Mouse (Mus musculus) T-helper 17 cell (primary cell): ENCODE results near the gene Tshz2.

ENCODE experiments used
- in situ Hi-C, 2 experiments: fragments of 300-600 bp; cut with MboI, MseI; formaldehyde crosslinking; loops; 1 replicate in 1 of 2; 2 replicates in 1 of 2; pipeline ENCODE4 v1.15.1; 2025; ENCODE audit warnings: high pct_unique_total_duplicates in 2 of 2

Tshz2 gene

GRCm38 (mm10) chr2:169633491-169634289 lies 877 bp downstream of the Tshz2 start:
- in situ Hi-C loops = no loop called here

GRCm38 (mm10) chr2:169634619-169635382 lies 2.0 kb downstream of the Tshz2 start:
- in situ Hi-C loops = no loop called here

- in situ Hi-C loops = no loop called here
These were observed 2.6 kb downstream of the Tshz2 start for GRCm38 (mm10) chr2:169635428-169635827.

- in situ Hi-C loops = no loop called here
These were observed 3.6 kb downstream of the Tshz2 start for GRCm38 (mm10) chr2:169636414-169636813.

- in situ Hi-C loops = loop anchor here in 1 of 2 experiments (10.0 kb wide), 1 partner anchor 577 kb away; no protein-coding TSS in a partner anchor
These were observed 8.7 kb downstream of the Tshz2 start for GRCm38 (mm10) chr2:169641547-169641946.

GRCm38 (mm10) chr2:169642420-169642819 lies 9.6 kb downstream of the Tshz2 start:
- in situ Hi-C loops = loop anchor here in 1 of 2 experiments (10.0 kb wide), 1 partner anchor 578 kb away; no protein-coding TSS in a partner anchor

GRCm38 (mm10) chr2:169647091-169647490 lies 14.3 kb downstream of the Tshz2 start:
- in situ Hi-C loops = loop anchor here in 1 of 2 experiments (10.0 kb wide), 1 partner anchor 582 kb away; no protein-coding TSS in a partner anchor

GRCm38 (mm10) chr2:169649262-169649885 lies 16.6 kb downstream of the Tshz2 start:
- in situ Hi-C loops = loop anchor here in 1 of 2 experiments (10.0 kb wide), 1 partner anchor 585 kb away; no protein-coding TSS in a partner anchor

- in situ Hi-C loops = no loop called here
These were observed 20.5 kb downstream of the Tshz2 start for GRCm38 (mm10) chr2:169653282-169653681.

- in situ Hi-C loops = no loop called here
These were observed 31.0 kb downstream of the Tshz2 start for GRCm38 (mm10) chr2:169663792-169664191.

- in situ Hi-C loops = no loop called here
These were observed 38.5 kb downstream of the Tshz2 start for GRCm38 (mm10) chr2:169671264-169671663.

GRCm38 (mm10) chr2:169673786-169674185 lies 41.0 kb downstream of the Tshz2 start:
- in situ Hi-C loops = no loop called here

GRCm38 (mm10) chr2:169674209-169674608 lies 41.4 kb downstream of the Tshz2 start:
- in situ Hi-C loops = no loop called here

GRCm38 (mm10) chr2:169679264-169679663 lies 46.5 kb downstream of the Tshz2 start:
- in situ Hi-C loops = no loop called here

GRCm38 (mm10) chr2:169679951-169680350 lies 47.1 kb downstream of the Tshz2 start:
- in situ Hi-C loops = no loop called here

GRCm38 (mm10) chr2:169685260-169685659 lies 52.4 kb downstream of the Tshz2 start:
- in situ Hi-C loops = no loop called here

GRCm38 (mm10) chr2:169685747-169686146 lies 52.9 kb downstream of the Tshz2 start:
- in situ Hi-C loops = no loop called here

- in situ Hi-C loops = no loop called here
These were observed 54.1 kb downstream of the Tshz2 start for GRCm38 (mm10) chr2:169686697-169687430.

GRCm38 (mm10) chr2:169690054-169690453 lies 57.2 kb downstream of the Tshz2 start:
- in situ Hi-C loops = no loop called here

- in situ Hi-C loops = no loop called here
These were observed 61.7 kb downstream of the Tshz2 start for GRCm38 (mm10) chr2:169694494-169694893.

- in situ Hi-C loops = no loop called here
These were observed 62.2 kb downstream of the Tshz2 start for GRCm38 (mm10) chr2:169695025-169695424.
